Mouse (Mus musculus): ENCODE measurements around the gene Spock1.

Gene Spock1

DNA sequence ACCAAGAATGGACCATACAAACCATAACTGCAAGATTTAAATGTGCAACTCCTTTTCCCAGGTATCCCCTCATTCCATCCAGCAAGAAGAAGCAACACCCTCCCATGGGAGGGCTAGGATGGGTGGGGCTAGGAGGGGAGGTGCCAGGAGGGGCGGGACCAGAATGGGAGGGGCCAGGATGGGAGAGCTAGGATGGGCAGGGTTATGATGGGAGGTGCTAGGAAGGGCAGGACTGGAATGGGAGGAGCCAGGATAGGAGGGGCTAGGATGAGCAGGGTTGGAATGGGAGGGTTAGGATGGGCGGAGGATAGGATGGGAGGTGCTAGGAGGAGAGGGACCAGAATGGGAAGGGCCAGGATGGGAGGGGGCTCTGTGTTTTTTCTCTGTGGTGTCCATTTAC is 175.9 kb downstream of the Spock1 start:
- DNase-seq (ENCODE audit: low spot score in 2 of 2), result no peak

DNA sequence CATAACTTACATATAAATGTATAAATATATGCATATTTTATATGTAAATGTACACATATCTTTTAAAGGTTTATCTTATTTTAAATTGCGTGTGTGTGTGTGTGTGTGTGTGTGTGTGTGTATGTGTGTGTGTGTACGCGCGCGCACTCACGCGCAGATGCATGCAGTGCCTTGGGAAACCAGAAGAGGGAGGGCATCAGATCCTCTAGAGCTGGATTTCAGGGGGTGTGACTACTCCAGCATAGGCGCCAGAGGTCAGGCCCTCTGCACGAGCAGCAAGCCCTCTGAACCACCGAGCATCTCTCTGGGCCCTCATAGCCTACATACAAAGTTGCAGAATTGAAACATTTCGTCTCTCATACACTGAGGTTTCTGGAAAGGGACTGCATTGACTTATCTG is 180.4 kb downstream of the Spock1 start:
- no peak for DNase-seq (ENCODE audit: low spot score in 2 of 2)

GRCm38 (mm10) chr13:57726654-57727053 is 181.5 kb downstream of the Spock1 start:
- no peak for DNase-seq (ENCODE audit: low spot score in 2 of 2)

DNA sequence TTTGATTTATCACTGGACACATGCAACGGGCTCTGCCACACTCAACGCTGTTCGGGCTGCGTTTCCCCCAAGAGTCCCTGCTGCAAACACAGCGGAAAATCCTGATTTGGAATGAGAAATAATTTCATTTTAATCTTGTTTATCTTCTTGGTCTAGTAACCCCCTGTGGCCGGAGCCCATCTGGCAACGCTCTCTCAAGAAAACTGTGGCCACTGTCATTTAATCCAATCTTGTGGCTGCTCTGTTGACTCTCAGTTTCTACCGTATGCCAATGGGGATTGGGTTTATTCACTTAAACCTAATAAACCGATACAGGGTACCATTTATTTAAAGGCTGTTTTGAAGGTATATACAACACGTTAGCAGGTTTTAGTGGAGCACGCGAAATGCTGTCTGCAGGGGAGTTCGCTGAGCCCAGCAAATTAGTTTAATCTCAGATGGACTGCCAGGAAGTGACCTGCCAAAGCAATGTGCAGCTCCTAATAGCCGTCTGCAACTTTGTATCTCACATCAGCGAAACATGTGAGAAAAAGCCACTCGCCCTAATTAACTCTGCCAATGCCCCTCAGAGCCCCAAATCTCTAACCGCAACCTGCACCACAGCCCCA is 185.7 kb downstream of the Spock1 start:
- DNase-seq (ENCODE audit: low spot score in 2 of 2), result no peak

DNA sequence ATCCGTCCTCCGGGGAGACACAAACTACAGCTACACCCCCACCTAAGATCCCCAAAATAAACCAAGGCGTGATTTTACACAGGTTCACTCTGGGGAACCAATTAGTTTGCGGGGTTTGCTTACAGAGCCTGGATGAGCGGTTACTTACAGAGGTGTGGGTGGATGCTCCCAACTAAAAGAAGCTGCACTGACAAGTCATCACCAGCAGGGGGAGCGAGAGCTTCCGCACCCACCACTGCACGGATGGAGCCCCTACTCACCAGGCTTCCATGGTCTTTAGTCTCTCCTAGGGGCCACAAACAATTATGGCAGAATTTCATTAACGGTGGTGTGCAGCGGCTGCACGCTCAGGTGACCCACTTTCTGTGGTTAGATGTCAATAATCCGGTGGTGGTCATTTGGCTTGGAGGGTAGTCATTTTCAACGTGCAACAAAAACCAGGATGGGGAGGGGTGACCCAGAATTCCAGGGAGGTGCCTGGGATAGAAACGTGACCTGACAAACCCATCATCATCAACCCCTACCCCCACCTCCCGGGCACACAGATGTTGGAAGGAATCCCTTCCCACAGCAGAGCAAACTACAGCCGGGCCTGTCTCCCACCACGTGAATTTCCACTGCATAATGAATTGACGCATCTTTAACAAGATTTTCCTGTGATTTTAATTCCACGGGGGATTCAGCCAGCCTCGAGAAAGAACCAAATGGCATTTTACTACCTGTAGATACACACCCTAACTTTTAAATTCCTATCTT is 186.4 kb downstream of the Spock1 start:
- no peak for DNase-seq (ENCODE audit: low spot score in 2 of 2)

DNA sequence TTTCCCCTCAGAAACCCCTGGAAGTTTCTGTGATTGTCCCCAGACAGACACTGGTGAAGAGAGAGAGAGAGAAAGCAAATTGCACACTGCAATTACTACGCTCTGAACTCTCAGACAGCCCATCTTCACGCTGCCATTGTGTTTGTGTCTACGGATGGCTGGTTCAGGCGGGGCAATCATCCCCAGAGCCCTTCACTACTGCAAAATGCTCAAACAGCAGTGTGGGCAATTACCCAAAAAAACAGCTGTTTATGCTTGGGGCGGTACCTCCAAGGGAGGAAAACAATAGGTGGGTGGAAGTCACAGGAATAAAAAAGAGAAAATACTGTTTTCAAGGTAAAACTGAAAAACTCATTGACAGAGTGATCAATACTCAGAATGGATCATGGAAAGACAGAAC is 190.0 kb downstream of the Spock1 start:
- no peak for DNase-seq (ENCODE audit: low spot score in 2 of 2)

DNA sequence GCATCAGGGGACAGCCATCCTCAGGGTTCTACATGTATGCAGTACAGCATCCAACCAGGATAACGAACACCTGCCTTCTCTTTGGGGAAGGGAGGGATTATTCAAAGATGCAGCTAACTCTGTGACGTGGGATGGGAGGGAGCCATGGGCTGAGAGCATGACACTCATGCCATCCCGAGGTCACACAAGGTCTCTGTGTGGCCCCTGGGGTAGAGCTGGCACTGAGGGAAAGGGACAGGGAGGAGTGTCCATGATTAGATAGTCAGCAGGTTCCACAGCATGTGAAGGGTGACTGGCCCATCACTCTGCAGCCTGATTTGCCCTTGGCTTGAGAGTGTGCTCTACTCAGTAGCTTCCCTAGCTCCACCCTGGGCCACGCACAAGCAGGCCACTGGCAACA is 195.2 kb downstream of the Spock1 start:
- DNase-seq (ENCODE audit: low spot score in 2 of 2), result no peak

DNA sequence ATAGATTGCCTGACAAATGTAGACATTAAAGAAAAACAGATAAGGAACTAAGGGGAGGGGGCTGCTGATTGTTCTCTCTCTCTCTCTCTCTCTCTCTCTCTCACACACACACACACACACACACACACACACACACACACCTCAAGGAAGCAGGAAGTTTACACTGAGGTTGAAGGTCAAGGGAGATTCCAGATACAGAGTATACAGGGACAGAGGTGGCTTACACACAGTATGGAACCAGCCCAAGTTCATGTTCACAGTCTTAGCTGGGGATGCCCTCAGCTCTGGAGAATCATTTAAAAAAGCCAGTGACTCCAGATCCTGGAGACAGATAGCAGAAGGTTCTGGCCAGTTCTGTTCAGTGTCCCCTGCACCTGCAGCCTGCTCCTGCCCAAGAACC is 199.7 kb downstream of the Spock1 start:
- no peak for DNase-seq (ENCODE audit: low spot score in 2 of 2)

- DNase-seq (ENCODE audit: low spot score in 2 of 2), result no peak
Observed at GRCm38 (mm10) chr13:57702966-57703365, 205.2 kb downstream of the Spock1 start.

DNA sequence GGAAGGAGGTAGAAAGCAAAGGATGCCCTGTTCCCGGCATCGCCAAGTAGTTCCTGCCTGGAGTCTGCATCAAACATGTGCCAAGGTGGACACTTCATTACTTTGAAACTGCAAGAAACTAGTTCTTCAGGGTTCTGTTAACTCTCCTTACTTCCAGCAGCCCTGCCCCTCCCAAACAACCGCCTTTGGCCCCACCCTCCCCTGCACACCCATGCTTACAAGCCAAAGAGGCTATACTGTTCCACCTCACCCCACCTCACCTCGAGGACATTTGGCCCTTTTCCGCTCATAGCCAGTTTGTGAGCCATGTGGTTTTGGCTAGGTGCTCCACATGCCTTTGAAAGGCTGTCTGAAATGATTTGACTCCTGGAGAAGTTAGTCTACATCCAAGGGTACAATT is 211.4 kb downstream of the Spock1 start:
- no peak for DNase-seq (ENCODE audit: low spot score in 2 of 2)

- DNase-seq (ENCODE audit: low spot score in 2 of 2), result no peak
Observed at GRCm38 (mm10) chr13:57688926-57689325, 219.2 kb downstream of the Spock1 start.

DNA sequence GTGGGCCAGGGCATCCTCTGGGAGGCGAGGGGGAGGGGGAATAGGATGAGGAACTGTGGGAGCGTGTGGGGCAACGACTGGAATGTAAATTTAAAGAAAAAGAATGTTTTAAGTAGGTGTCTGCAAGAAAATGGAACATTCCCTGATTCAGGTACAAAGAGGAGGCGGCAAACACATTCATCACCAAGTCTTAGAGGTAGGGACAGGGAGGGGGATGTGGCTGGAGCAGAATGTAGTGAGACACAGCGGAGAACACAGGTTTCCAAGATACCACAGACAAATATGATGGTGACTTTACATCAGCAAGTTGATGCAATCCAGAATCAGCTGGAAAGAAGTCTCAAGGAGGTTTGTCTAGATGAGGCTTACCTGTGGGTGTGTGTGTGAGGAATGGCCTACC is 221.7 kb downstream of the Spock1 start:
- no peak for DNase-seq (ENCODE audit: low spot score in 2 of 2)

GRCm38 (mm10) chr13:57685201-57685600 is 222.9 kb downstream of the Spock1 start:
- no peak for DNase-seq (ENCODE audit: low spot score in 2 of 2)

DNA sequence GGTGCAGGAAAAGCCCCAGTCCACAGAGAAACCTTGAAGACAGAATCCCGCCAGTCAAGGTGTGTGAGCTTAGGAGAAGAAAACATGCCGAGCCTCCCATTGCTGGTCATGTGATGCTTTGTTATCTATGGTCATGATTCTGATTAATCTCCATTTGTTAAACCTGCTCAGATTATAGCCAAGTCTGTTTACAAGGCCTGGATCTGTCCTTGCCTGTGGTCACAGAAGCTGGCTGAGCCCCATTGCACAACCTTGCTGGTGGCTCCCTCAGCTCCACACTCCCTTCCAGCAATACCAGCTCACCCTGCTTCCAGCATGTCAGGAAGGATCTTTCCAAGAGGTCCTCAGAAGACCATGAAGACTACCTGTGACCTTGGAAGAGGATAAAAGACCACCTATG is 228.5 kb downstream of the Spock1 start:
- DNase-seq (ENCODE audit: low spot score in 2 of 2), result no peak

GRCm38 (mm10) chr13:57676820-57677219 is 231.3 kb downstream of the Spock1 start:
- DNase-seq (ENCODE audit: low spot score in 2 of 2), result no peak

GRCm38 (mm10) chr13:57673399-57673798 is 234.7 kb downstream of the Spock1 start:
- DNase-seq (ENCODE audit: low spot score in 2 of 2), result no peak

GRCm38 (mm10) chr13:57672762-57673161 is 235.4 kb downstream of the Spock1 start:
- no peak for DNase-seq (ENCODE audit: low spot score in 2 of 2)

- DNase-seq (ENCODE audit: low spot score in 2 of 2), result no peak
Observed at GRCm38 (mm10) chr13:57671919-57672318, 236.2 kb downstream of the Spock1 start.

DNA sequence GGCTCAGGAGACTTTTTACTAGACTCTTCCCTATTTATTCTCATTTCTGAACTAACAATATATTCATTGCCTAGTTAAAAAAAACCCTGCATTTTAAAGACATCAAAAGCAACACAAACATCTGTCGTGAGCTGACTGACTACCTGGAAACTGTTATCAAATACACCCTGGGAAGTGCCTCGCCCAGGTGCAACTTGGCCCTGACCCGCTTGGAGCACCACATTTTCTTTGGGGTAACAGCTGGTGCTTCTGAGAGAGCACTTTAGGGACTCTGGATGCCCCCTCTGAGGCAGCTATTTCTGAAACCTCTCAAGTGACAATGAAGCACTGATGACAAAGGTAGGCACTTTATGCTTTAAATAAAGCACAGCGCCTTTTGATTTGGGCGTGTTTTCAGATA is 236.8 kb downstream of the Spock1 start:
- no peak for DNase-seq (ENCODE audit: low spot score in 2 of 2)

DNA sequence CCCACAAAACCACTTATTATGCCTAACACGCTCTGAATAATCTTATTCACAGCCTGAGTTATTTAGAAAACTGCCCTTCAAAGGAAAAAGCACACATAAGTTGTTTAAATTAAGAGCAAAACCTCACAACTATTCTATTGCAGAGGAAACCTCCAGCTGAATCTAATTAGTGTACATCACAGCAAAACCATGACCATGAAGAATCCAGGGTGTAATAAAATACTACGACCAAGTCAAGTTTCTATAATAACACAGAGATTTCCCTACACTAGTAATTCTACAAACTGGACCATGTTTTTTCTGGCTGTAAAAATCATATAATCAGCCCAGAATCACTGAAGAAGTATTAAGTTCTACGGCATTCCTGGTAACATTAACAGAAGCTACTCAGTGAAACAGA is 240.5 kb downstream of the Spock1 start:
- DNase-seq (ENCODE audit: low spot score in 2 of 2), result no peak

DNA sequence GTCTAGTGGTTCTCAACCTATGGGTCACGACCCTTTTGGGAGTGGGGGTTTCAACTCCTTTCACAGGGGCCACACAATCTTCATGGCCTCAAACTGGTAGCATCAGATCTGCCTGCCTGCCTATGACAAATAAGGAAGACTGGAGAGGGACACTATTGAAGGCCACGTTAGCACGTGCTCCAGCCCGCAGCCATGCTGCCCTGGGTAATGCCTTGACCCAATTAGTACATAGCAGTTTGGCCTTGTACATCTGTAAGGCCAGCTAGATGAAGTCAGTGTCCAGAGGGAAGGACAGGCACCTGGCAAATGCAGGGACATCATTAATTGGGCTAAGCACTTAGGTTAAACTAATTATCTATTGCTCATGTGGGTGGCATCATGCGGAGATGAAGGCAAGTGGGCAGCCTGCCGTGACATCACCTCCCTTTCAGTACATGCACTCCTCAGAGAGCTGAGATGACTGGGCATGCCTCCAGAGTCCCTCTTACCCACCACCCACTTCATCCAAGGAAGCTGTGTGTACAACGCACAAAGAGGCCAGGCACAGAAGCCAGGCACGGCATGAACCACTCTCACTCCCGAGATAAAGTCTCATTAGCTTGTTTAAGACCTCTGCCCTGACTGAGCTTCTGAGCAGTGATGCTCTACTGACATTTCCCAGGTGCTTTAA is 241.8 kb downstream of the Spock1 start:
- DNase-seq (ENCODE audit: low spot score in 2 of 2), result no peak

DNA sequence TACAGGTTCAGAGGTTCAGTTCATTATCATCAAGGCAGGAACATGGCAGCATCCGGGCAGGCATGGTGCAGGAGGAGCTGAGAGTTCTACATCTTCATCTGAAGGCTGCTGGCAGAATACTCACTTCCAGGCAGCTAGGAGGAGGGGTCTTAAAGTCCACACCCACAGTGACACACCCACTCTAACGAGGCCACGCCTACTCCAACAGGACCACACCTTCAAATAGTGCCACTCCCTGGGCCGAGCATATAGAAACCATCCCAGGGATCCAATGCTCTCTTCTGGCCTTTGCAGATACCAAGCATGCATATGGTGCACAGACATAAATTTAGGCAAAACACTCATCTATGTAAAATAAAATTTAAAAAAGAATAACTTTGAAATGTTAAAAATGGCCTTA is 245.6 kb downstream of the Spock1 start:
- DNase-seq (ENCODE audit: low spot score in 2 of 2), result no peak

- DNase-seq (ENCODE audit: low spot score in 2 of 2), result no peak
Observed at GRCm38 (mm10) chr13:57660523-57660922, 247.6 kb downstream of the Spock1 start.
